Mouse (Mus musculus) midbrain, embryonic 16.5 days (tissue): ENCODE measurements around the gene Scd3. TPM values are rescaled to one million over a fixed set of nuclear protein-coding genes. Genes with fewer than 3 reads are reported as not detected.
"Not testable (repeated sequence)": the region's sequence is repeated elsewhere in the genome, so short reads cannot be mapped to it uniquely, and the experiment has no call there.

ENCODE experiments used
- ATAC-seq: fragments of 200-750 bp; cut with Nextera tagmentation; 2 replicates; pipeline ENCODE4 v1.8.0; 2017; ENCODE audit warnings: moderate TSS enrichment
- H3K27ac ChIP-seq: fragments of 300-500 bp; sonication (generic); 2 replicates; pipeline ENCODE4 v1.5.1; 2014; ENCODE audit warnings: mild to moderate bottlenecking, low read length, mixed read lengths
- H3K27me3 ChIP-seq: fragments of 300-500 bp; sonication (generic); 2 replicates; pipeline ENCODE4 v1.6.1; 2014; ENCODE audit warnings: low read depth, low read length, mixed read lengths; ENCODE audit not compliant: control insufficient read depth, insufficient read depth
- H3K36me3 ChIP-seq: fragments of 300-500 bp; sonication (generic); 2 replicates; pipeline ENCODE4 v1.6.1; 2014; ENCODE audit warnings: mild to moderate bottlenecking, low read length, moderate library complexity, mixed read lengths; ENCODE audit not compliant: control insufficient read depth, insufficient read depth
- H3K4me1 ChIP-seq: fragments of 300-500 bp; sonication (generic); 2 replicates; pipeline ENCODE4 v1.6.1; 2014; ENCODE audit warnings: mild to moderate bottlenecking, low read length, mixed read lengths; ENCODE audit not compliant: control insufficient read depth, insufficient read depth
- H3K4me2 ChIP-seq: fragments of 300-500 bp; sonication (generic); 2 replicates; pipeline ENCODE4 v1.6.1; 2014; ENCODE audit warnings: mild to moderate bottlenecking, low read length, mixed read lengths
- H3K4me3 ChIP-seq: fragments of 300-500 bp; sonication (generic); 2 replicates; pipeline ENCODE4 v1.5.1; 2014; ENCODE audit warnings: low read depth, mild to moderate bottlenecking, low read length, moderate library complexity, mixed read lengths
- H3K9ac ChIP-seq: fragments of 300-500 bp; sonication (generic); 2 replicates; pipeline ENCODE4 v1.6.1; 2014; ENCODE audit warnings: low read depth, low read length, mixed read lengths
- H3K9me3 ChIP-seq: fragments of 300-500 bp; sonication (generic); replicated peaks from 2 replicates; pipeline ENCODE4 v1.6.1; 2014; ENCODE audit warnings: mild to moderate bottlenecking, low read length, mixed read lengths; ENCODE audit not compliant: control insufficient read depth, poor library complexity, severe bottlenecking
- WGBS: fragments of 180-500 bp; shearing (Covaris S2); extraction: QIAGEN DNeasy Blood & Tissue Kit; methylation state at CpG from one replicate; pipeline ENCODE4 v1.1.7; 2014; 5-methylcytosine and 5-hydroxymethylcytosine counted together
- polyA plus RNA-seq: library from polyadenylated mRNA; unstranded; fragments of >200 nt; fragmentation: Nextera tagmentation; extraction: Ambion mirVana; gene quantifications from 2 replicates; pipeline ENCODE4 v1.2.1, GENCODE M21; 2015

Scd3 gene
- polyA plus RNA-seq, 1 experiment from 2014 or later, result 6.9 TPM

DNA sequence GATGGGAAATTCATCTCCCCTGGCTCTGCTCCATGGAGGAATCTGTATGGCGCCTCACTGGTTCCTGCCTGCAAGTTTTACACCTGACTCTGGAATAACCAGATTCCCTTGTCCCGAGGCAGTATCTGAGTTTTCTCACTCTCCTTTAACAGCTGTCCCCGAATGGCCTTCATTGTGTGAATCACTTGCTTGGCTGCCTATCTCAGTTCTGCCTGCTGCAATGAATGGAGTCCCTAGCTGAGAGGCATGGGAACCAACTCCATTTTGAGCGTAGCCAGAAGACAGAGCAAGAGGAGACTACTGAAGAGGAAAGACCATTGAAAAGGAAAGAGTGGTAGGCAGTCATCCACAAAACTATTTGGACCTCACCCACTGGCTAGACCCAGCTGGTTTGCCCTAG is 70.6 kb downstream of the Scd3 start:
- no peak for ATAC-seq
- Histone ChIP-seq H3K4me1 (no peaks in the 10 kb centered on the region), H3K27me3 (no peaks in the 10 kb centered on the region)

DNA sequence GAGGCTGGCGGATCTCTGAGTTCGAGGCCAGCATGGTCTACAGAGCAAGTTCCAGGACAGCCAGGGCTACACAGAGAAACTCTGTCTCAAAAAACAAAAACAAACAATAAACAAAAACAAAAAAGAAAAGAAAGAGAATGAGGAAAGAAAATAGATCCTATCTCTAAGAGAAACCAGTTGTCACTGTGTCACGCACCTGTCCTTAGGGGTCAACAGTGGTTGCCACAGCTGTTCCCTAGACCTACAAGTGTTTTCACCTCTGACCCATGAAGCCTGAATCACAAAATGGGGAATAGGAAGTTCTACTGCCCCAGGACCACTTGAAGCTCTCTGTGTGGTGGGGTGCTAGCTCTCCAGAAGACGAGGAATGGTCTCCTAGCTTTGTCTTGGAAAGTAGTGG is 71.4 kb downstream of the Scd3 start:
- Histone ChIP-seq H3K9ac (no peak overlapping the region), H3K4me2 (no peak overlapping the region), H3K9me3 (no peaks in the 10 kb centered on the region), H3K36me3 (no peaks in the 10 kb centered on the region), H3K27ac (no peak overlapping the region), H3K4me3 (no peak overlapping the region), H3K27me3 (no peaks in the 10 kb centered on the region), H3K4me1 (no peaks in the 10 kb centered on the region)
- WGBS, result 86% methylated on average over 4 of the region's 4 CpGs
- no peak for ATAC-seq

More for the DNA sequence above, 70.6 kb downstream of the Scd3 start:
- no peaks in the 10 kb centered on the region for H3K36me3 ChIP-seq
- no peak overlapping the region for H3K9ac ChIP-seq
- no peak overlapping the region for H3K27ac ChIP-seq
- no peak overlapping the region for H3K4me2 ChIP-seq
- no peak overlapping the region for H3K4me3 ChIP-seq
- 80% methylated on average over 4 of the region's 4 CpGs for WGBS
- no peaks in the 10 kb centered on the region for H3K9me3 ChIP-seq

DNA sequence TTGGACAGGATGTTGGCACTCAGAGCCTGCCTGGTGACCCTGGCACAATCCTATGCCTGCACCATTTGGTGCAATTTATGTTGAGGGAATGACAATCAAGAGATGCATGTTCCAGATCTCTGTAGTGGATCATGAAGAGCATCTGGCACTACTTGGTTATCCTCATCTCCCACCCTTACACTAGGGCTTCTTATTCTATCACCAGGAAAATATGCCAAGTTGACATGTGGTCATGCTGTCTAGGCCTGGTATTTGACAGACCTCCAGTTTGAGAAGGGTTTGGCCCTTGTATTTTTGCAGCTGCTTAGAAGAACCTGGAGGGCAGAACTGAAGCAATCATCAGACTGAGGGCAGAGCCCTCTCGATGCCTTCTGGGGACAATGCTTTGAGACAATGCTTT is 72.3 kb downstream of the Scd3 start:
- no peak for ATAC-seq
- Histone ChIP-seq H3K9ac (no peak overlapping the region), H3K27ac (no peak overlapping the region), H3K27me3 (no peaks in the 10 kb centered on the region), H3K36me3 (no peaks in the 10 kb centered on the region), H3K4me2 (no peak overlapping the region), H3K4me3 (no peak overlapping the region), H3K9me3 (no peaks in the 10 kb centered on the region), H3K4me1 (peaks cover under 1% of the 10 kb centered on the region; the same call in 1 of the 2 replicates)
- WGBS, result 94% methylated on average over 1 of the region's 1 CpGs

GRCm38 (mm10) chr19:44276861-44277260 is 73.8 kb downstream of the Scd3 start:
- Histone ChIP-seq H3K9me3 (no peaks in the 10 kb centered on the region), H3K4me1 (peaks cover 6% of the 10 kb centered on the region; the same call in 1 of the 2 replicates), H3K9ac (no peak overlapping the region), H3K4me3 (no peak overlapping the region), H3K27ac (no peak overlapping the region), H3K36me3 (no peaks in the 10 kb centered on the region), H3K27me3 (no peaks in the 10 kb centered on the region), H3K4me2 (no peak overlapping the region)
- WGBS, result 85% methylated on average over 5 of the region's 5 CpGs
- ATAC-seq, result no peak

GRCm38 (mm10) chr19:44277931-44278330 is 74.9 kb downstream of the Scd3 start:
- no peak overlapping the region for H3K4me3 ChIP-seq
- H3K36me3 ChIP-seq, result no peaks in the 10 kb centered on the region
- H3K9me3 ChIP-seq, result no peaks in the 10 kb centered on the region
- H3K9ac ChIP-seq, result no peak overlapping the region
- no peak overlapping the region for H3K4me2 ChIP-seq
- H3K27ac ChIP-seq, result no peak overlapping the region
- 94% methylated on average over 8 of the region's 8 CpGs for WGBS
- H3K27me3 ChIP-seq, result no peaks in the 10 kb centered on the region
- H3K4me1 ChIP-seq, result peaks cover 15% of the 10 kb centered on the region; the same call in 1 of the 2 replicates
- no peak for ATAC-seq

DNA sequence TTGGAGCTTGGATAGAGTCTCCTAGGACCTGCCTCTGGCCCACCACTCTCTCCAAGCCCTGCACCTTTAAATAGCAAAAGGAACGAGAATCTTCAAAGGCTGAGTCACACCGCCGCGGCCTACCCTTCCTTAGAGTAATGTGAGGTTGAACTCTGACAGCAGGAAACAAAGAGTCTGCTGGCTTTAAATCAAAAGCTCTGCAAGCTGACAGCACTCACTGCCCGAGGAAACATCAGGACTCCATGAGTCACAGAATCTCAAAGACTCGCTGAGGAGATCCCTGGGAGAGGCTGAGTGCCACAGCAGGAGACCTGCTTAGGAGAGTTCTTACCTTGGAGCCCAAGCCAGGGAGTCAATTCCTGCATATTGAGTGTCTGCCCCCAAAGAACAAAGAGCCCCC is 77.7 kb downstream of the Scd3 start:
- H3K4me2 ChIP-seq, result no peak overlapping the region
- ATAC-seq, result no peak
- peaks cover 30% of the 10 kb centered on the region for H3K4me1 ChIP-seq
- no peaks in the 10 kb centered on the region for H3K9me3 ChIP-seq
- H3K27ac ChIP-seq, result peak overlapping the region; percentile 44
- H3K4me3 ChIP-seq, result no peak overlapping the region
- H3K36me3 ChIP-seq, result no peaks in the 10 kb centered on the region
- H3K27me3 ChIP-seq, result no peaks in the 10 kb centered on the region
- H3K9ac ChIP-seq, result no peak overlapping the region
- 2% methylated on average over 6 of the region's 6 CpGs for WGBS

GRCm38 (mm10) chr19:44281825-44282447 is 78.9 kb downstream of the Scd3 start:
- H3K9me3 ChIP-seq, H3K27ac ChIP-seq, H3K36me3 ChIP-seq, H3K4me3 ChIP-seq, H3K4me2 ChIP-seq, ATAC-seq, H3K9ac ChIP-seq, H3K27me3 ChIP-seq: not testable (repeated sequence)
- WGBS, result 61% methylated on average over 1 of the region's 1 CpGs
- peaks cover 30% of the 10 kb centered on the region for H3K4me1 ChIP-seq

- ATAC-seq, result no peak
- peaks cover 30% of the 10 kb centered on the region for H3K4me1 ChIP-seq
- peak overlapping the region; percentile 97 for H3K27ac ChIP-seq
- H3K27me3 ChIP-seq, result no peaks in the 10 kb centered on the region
- H3K4me2 ChIP-seq, result no peak overlapping the region
- H3K4me3 ChIP-seq, result no peak overlapping the region
- no peaks in the 10 kb centered on the region for H3K36me3 ChIP-seq
- WGBS, result 30% methylated on average over 9 of the region's 9 CpGs
- no peak overlapping the region for H3K9ac ChIP-seq
- H3K9me3 ChIP-seq, result no peaks in the 10 kb centered on the region
Observed at GRCm38 (mm10) chr19:44282534-44283156, 79.6 kb downstream of the Scd3 start.

DNA sequence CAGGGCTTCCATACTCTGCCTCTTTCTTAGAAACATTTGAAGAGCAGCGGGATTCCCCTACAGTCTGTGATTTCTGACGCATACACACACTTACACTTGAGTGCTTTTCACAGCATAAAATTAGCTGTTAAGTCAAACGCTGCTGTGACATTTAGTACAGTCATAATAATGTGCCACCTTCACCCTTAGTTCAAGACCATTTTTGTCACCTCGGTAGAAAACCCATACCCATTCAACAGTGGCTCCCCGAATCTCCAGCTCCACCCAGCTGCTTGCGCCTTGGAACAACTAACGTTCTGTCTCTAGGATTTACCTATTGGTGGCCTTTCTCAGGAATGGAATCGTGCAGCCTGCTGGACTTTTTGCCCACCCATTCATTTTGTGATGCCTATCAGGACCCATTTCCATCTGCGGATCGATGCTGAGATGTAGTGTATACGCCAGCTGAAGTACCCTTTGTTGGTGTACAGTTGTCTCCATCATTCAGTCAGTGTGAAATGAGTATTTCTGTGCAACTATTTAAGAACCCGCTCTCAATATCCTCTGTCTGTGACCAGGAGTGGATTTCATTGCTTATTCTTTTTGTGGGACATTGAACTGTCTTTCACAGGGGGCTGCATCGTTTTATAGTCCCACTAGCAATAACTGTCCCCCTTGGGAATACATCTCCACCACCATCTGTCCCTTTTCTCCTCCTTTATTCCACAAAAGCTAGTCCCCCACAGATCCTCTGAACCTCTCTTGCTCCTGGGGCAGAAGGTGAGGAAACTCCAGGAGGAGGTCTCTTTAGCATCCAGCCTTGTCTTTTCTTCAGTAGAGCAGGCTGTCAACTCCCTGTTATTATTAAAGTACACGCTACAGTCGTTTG is 80.3 kb downstream of the Scd3 start:
- no peaks in the 10 kb centered on the region for H3K9me3 ChIP-seq
- H3K27me3 ChIP-seq, result no peaks in the 10 kb centered on the region
- peak overlapping the region; percentile 55 for H3K4me3 ChIP-seq
- H3K9ac ChIP-seq, result peak overlapping the region; percentile 71
- H3K27ac ChIP-seq, result peak overlapping the region; percentile 97
- no peak for ATAC-seq
- whole genome bisulfite sequencing, result 22% methylated on average over 15 of the region's 15 CpGs
- H3K4me1 ChIP-seq, result peaks cover 30% of the 10 kb centered on the region
- no peaks in the 10 kb centered on the region for H3K36me3 ChIP-seq
- H3K4me2 ChIP-seq, result peak overlapping the region; percentile 93
